Mouse (Mus musculus) neural tube, embryonic 14.5 days (tissue): ENCODE measurements around the gene Plagl1. TPM values are rescaled to one million over a fixed set of nuclear protein-coding genes. Genes with fewer than 3 reads are reported as not detected.

ENCODE experiments used
- ATAC-seq: fragments of 200-750 bp; cut with Nextera tagmentation; 2 replicates; pipeline ENCODE4 v1.8.0; 2017; ENCODE audit warnings: low read depth, mild to moderate bottlenecking, moderate TSS enrichment, moderate library complexity
- H3K27ac ChIP-seq: fragments of 300-500 bp; sonication (generic); 2 replicates; pipeline ENCODE4 v1.5.1; 2014; ENCODE audit warnings: low read depth, mild to moderate bottlenecking, control low read depth, low read length, moderate library complexity, mixed read lengths
- H3K27me3 ChIP-seq: fragments of 300-500 bp; sonication (generic); 2 replicates; pipeline ENCODE4 v1.6.1; 2014; ENCODE audit warnings: low read length; ENCODE audit not compliant: control insufficient read depth, insufficient read depth
- H3K36me3 ChIP-seq: fragments of 300-500 bp; sonication (generic); 2 replicates; pipeline ENCODE4 v1.6.1; 2014; ENCODE audit warnings: low read length, mixed read lengths; ENCODE audit not compliant: control insufficient read depth, insufficient read depth
- H3K4me1 ChIP-seq: fragments of 300-500 bp; sonication (generic); 2 replicates; pipeline ENCODE4 v1.6.1; 2014; ENCODE audit warnings: low read length; ENCODE audit not compliant: control insufficient read depth, insufficient read depth
- H3K4me2 ChIP-seq: fragments of 300-500 bp; sonication (generic); 2 replicates; pipeline ENCODE4 v1.6.1; 2014; ENCODE audit warnings: mild to moderate bottlenecking, low read depth, low read length, control low read depth
- H3K4me3 ChIP-seq: fragments of 300-500 bp; sonication (generic); 2 replicates; pipeline ENCODE4 v1.5.1; 2014; ENCODE audit warnings: low read depth, low read length, control low read depth, mixed read lengths
- H3K9ac ChIP-seq: fragments of 300-500 bp; sonication (generic); replicated peaks from 2 replicates; pipeline ENCODE4 v1.6.1; 2014; ENCODE audit warnings: low read depth, mild to moderate bottlenecking, control low read depth, low read length, mixed read lengths
- H3K9me3 ChIP-seq: fragments of 300-500 bp; sonication (generic); 2 replicates; pipeline ENCODE4 v1.6.1; 2016; ENCODE audit warnings: low read length; ENCODE audit not compliant: control insufficient read depth
- WGBS: fragments of 180-500 bp; shearing (Covaris S2); extraction: QIAGEN DNeasy Blood & Tissue Kit; methylation state at CpG from one replicate; pipeline ENCODE4 v1.1.7; 2014; 5-methylcytosine and 5-hydroxymethylcytosine counted together
- polyA plus RNA-seq: library from polyadenylated mRNA; unstranded; fragments of >200 nt; fragmentation: Nextera tagmentation; extraction: Ambion mirVana; gene quantifications from 2 replicates; pipeline ENCODE4 v1.2.1, GENCODE M21; 2014

The Plagl1 gene
- polyA plus RNA-seq, 1 experiment from 2014 or later: 29.0 TPM

- H3K9ac ChIP-seq: no peak overlapping the region
- WGBS: 23% methylated on average over 9 of the region's 9 CpGs
- no peaks in the 10 kb centered on the region; the same call in 1 of the 2 replicates for H3K4me1 ChIP-seq
- H3K27me3 ChIP-seq: no peaks in the 10 kb centered on the region
- no peak overlapping the region for H3K27ac ChIP-seq
- peak; percentile 70 for ATAC-seq
- no peak overlapping the region for H3K4me2 ChIP-seq
- H3K36me3 ChIP-seq: no peaks in the 10 kb centered on the region
- no peaks in the 10 kb centered on the region for H3K9me3 ChIP-seq
- no peak overlapping the region for H3K4me3 ChIP-seq
These were observed 56.7 kb downstream of the Plagl1 start for GRCm38 (mm10) chr10:13116706-13117665.

DNA sequence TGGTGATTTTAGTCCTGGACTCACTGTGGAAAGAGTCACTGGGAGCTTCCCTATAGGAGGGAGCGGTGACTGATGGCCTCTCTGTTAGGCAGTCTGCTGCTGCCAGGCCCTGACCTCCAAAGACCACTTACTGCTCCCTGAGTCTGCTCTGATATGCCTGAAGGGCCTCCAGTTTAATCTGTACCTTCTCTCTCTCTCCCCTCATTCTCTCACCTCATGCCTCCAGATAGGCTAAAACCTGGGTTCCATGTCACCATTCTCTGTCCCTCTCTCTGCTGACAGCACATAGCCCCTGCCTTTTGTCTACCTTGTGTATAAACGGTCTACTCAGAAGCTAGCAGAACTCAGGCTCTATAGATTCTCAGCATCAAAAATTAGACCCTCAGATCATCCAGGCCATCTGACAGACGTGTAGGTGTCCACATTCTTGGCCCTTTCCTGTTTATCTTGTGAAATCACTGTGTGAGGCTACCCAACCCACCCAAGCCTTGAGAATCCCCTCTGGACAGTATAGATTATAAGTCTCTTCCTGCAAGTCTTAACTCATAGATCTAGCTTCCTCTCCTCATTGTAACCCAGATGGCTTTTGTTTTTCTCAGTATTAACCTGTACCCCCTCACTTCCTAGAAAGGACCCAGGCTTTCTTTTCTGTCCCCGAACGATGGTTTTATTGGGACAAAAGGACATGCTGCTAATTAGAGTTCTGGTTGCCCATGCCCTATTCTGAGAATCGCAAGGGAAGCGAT is 57.9 kb downstream of the Plagl1 start:
- H3K27ac ChIP-seq: no peak overlapping the region

DNA sequence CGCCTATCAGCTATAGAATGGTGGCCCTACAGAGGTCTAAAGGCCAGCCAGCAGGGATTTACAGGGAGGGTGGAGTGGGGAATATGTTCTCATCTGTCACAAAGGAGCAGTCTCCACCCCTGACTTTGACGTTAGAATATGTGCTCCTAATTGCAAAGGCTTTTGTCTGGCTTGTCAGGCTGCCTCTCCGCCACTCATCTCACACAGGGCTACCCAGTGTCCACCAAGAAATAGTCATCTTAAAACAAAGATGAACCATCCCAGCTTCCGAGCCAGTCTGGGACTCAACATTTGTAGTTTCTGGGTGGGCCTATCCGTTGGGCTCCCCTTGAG is 58.4 kb downstream of the Plagl1 start:
- Histone ChIP-seq H3K4me1 (no peaks in the 10 kb centered on the region; the same call in 1 of the 2 replicates), H3K4me3 (no peak overlapping the region), H3K36me3 (no peaks in the 10 kb centered on the region), H3K9me3 (no peaks in the 10 kb centered on the region), H3K27ac (no peak overlapping the region), H3K4me2 (no peak overlapping the region), H3K9ac (no peak overlapping the region), H3K27me3 (no peaks in the 10 kb centered on the region)
- no peak for ATAC-seq
- WGBS: 21% methylated on average over 5 of the region's 5 CpGs

More for the DNA sequence above, 57.9 kb downstream of the Plagl1 start:
- Histone ChIP-seq H3K4me3 (no peak overlapping the region), H3K36me3 (no peaks in the 10 kb centered on the region), H3K27me3 (no peaks in the 10 kb centered on the region), H3K4me2 (no peak overlapping the region), H3K9me3 (no peaks in the 10 kb centered on the region), H3K9ac (no peak overlapping the region), H3K4me1 (no peaks in the 10 kb centered on the region; the same call in 1 of the 2 replicates)
- WGBS: 28% methylated on average over 7 of the region's 7 CpGs
- no peak for ATAC-seq

GRCm38 (mm10) chr10:13119300-13119699 is 59.0 kb downstream of the Plagl1 start:
- H3K9me3 ChIP-seq: no peaks in the 10 kb centered on the region
- 16% methylated on average over 2 of the region's 2 CpGs for WGBS
- H3K27me3 ChIP-seq: no peaks in the 10 kb centered on the region
- no peak overlapping the region for H3K4me2 ChIP-seq
- no peak overlapping the region for H3K27ac ChIP-seq
- H3K4me3 ChIP-seq: no peak overlapping the region
- ATAC-seq: no peak
- no peaks in the 10 kb centered on the region for H3K36me3 ChIP-seq
- H3K9ac ChIP-seq: no peak overlapping the region
- no peaks in the 10 kb centered on the region; the same call in 1 of the 2 replicates for H3K4me1 ChIP-seq

GRCm38 (mm10) chr10:13125811-13126210 is 65.5 kb downstream of the Plagl1 start:
- no peaks in the 10 kb centered on the region for H3K9me3 ChIP-seq
- no peak for ATAC-seq
- H3K27me3 ChIP-seq: no peaks in the 10 kb centered on the region
- no peaks in the 10 kb centered on the region for H3K36me3 ChIP-seq
- H3K4me3 ChIP-seq: no peak overlapping the region
- no peak overlapping the region for H3K27ac ChIP-seq
- no peak overlapping the region for H3K4me2 ChIP-seq
- WGBS: 56% methylated on average over 3 of the region's 3 CpGs
- H3K9ac ChIP-seq: no peak overlapping the region
- no peaks in the 10 kb centered on the region for H3K4me1 ChIP-seq

DNA sequence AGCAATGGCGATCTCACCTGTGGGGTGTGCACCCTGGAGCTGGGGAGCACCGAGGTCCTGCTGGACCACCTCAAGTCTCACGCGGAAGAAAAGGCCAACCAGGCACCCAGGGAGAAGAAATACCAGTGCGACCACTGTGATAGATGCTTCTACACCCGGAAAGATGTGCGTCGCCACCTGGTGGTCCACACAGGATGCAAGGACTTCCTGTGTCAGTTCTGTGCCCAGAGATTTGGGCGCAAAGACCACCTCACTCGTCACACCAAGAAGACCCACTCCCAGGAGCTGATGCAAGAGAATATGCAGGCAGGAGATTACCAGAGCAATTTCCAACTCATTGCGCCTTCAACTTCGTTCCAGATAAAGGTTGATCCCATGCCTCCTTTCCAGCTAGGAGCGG is 67.0 kb downstream of the Plagl1 start:
- H3K36me3 ChIP-seq: no peaks in the 10 kb centered on the region
- no peaks in the 10 kb centered on the region for H3K9me3 ChIP-seq
- H3K4me1 ChIP-seq: no peaks in the 10 kb centered on the region
- no peak overlapping the region for H3K4me2 ChIP-seq
- ATAC-seq: no peak
- no peak overlapping the region for H3K27ac ChIP-seq
- H3K4me3 ChIP-seq: no peak overlapping the region
- H3K27me3 ChIP-seq: no peaks in the 10 kb centered on the region
- 89% methylated on average over 13 of the region's 13 CpGs for WGBS
- no peak overlapping the region for H3K9ac ChIP-seq

DNA sequence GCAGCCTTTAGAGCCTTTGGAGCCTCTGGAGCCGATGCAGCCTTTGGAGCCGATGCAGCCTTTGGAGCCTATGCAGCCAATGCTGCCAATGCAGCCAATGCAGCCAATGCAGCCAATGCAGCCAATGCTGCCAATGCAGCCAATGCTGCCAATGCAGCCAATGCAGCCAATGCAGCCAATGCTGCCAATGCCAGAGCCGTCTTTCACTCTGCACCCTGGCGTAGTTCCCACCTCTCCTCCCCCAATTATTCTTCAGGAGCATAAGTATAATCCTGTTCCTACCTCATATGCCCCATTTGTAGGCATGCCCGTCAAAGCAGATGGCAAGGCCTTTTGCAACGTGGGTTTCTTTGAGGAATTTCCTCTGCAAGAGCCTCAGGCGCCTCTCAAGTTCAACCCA is 67.6 kb downstream of the Plagl1 start:
- Histone ChIP-seq H3K4me2 (no peak overlapping the region), H3K4me1 (no peaks in the 10 kb centered on the region), H3K4me3 (no peak overlapping the region), H3K27me3 (no peaks in the 10 kb centered on the region), H3K9me3 (no peaks in the 10 kb centered on the region), H3K9ac (no peak overlapping the region), H3K36me3 (no peaks in the 10 kb centered on the region), H3K27ac (no peak overlapping the region)
- WGBS: 95% methylated on average over 7 of the region's 7 CpGs
- no peak for ATAC-seq

DNA sequence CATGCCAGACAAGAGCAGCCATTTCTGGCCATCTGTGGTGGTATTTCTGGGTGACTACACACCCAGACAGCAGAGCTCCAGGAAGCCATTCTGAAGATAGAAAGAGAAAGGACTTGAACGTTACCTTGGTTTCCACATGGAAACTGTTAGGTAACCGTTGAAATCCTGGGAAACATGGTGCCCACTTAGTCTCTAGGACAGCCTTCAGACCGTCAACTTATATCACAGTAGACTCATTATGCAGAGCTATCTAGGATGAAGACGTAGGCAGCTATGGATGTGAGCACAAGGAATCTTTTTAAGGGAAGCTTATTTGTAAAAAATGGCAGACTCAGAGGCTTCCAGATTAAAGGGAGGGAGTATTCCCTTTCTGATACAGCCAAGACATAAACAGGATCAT is 73.5 kb downstream of the Plagl1 start:
- H3K9me3 ChIP-seq: no peaks in the 10 kb centered on the region
- no peak overlapping the region for H3K9ac ChIP-seq
- 85% methylated on average over 4 of the region's 4 CpGs for WGBS
- ATAC-seq: no peak
- H3K27ac ChIP-seq: no peak overlapping the region
- H3K4me1 ChIP-seq: no peaks in the 10 kb centered on the region
- no peak overlapping the region for H3K4me3 ChIP-seq
- no peaks in the 10 kb centered on the region for H3K27me3 ChIP-seq
- no peak overlapping the region for H3K4me2 ChIP-seq
- H3K36me3 ChIP-seq: no peaks in the 10 kb centered on the region

DNA sequence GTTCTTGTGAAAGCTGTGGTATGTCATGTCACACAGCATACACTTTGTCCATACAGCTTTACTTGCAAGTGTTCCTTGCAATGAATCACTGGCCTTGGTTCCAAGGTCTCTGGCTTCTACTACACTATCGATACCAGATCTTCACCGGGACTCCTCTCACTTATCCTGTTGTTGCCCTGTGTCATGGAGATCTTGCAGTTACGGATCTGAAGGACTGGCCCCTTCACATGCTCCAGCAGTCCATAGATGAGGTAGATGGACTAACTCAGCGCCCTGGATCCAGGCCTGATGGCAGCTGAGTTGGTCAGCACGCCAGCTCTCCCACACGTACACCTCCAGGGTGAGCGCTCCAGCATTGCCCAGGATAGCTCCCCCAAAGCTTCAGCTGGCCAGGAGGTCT is 75.0 kb downstream of the Plagl1 start:
- no peak overlapping the region for H3K27ac ChIP-seq
- no peaks in the 10 kb centered on the region for H3K4me1 ChIP-seq
- WGBS: 98% methylated on average over 7 of the region's 7 CpGs
- ATAC-seq: no peak
- H3K4me2 ChIP-seq: no peak overlapping the region
- H3K27me3 ChIP-seq: no peaks in the 10 kb centered on the region
- H3K9ac ChIP-seq: no peak overlapping the region
- no peaks in the 10 kb centered on the region for H3K9me3 ChIP-seq
- H3K36me3 ChIP-seq: no peaks in the 10 kb centered on the region
- no peak overlapping the region for H3K4me3 ChIP-seq
